Mouse (Mus musculus): ENCODE measurements around the gene Rab6b. TPM values are rescaled to one million over a fixed set of nuclear protein-coding genes. Genes with fewer than 3 reads are reported as not detected.

The Rab6b gene
- 1.1 and 2.1 TPM in 2 replicates for polyA plus RNA-seq (2012; rRNA removed)

GRCm38 (mm10) chr9:103111621-103112470 lies at the start of gene Rab6b:
Rab6b (plus strand) TSS chr9:103111787.
- Histone ChIP-seq H3K4me3 (ENCODE audit: control insufficient read depth, low read depth, low read length) (peak within 1 kb of the TSS; percentile 89), H3K4me1 (ENCODE audit: control insufficient read depth, insufficient read depth, low read length) (peaks cover 23% of the 10 kb centered on the region), H3K36me3 (ENCODE audit: control insufficient read depth, insufficient read depth, low read length) (no peaks in the 10 kb centered on the region), H3K27ac (ENCODE audit: control insufficient read depth, insufficient read depth, low read depth, low read length) (no peak within 1 kb of the TSS), H3K27me3 (ENCODE audit: control insufficient read depth, insufficient read depth, low read length) (no peaks in the 10 kb centered on the region)
- TF ChIP-seq CTCF (IDR thresholded peaks at IDR 0.05; ENCODE audit: control insufficient read depth, insufficient read depth, insufficient replicate concordance, low read depth, low read length): no peak
- no peak for TF ChIP-seq POLR2A (IDR thresholded peaks at IDR 0.05; ENCODE audit: control insufficient read depth, low read depth, low read length)

GRCm38 (mm10) chr9:103063591-103063990 lies 48.0 kb upstream of the Rab6b start:
- Histone ChIP-seq H3K36me3 (ENCODE audit: control insufficient read depth, insufficient read depth, low read length) (no peaks in the 10 kb centered on the region), H3K27ac (ENCODE audit: control insufficient read depth, insufficient read depth, low read depth, low read length) (no peak overlapping the region), H3K4me3 (ENCODE audit: control insufficient read depth, low read depth, low read length) (no peak overlapping the region), H3K4me1 (ENCODE audit: control insufficient read depth, insufficient read depth, low read length) (no peaks in the 10 kb centered on the region; the same call in 1 of the 2 replicates), H3K27me3 (ENCODE audit: control insufficient read depth, insufficient read depth, low read length) (no peaks in the 10 kb centered on the region)
- no peak for TF ChIP-seq POLR2A (IDR thresholded peaks at IDR 0.05; ENCODE audit: control insufficient read depth, low read depth, low read length)
- no peak for TF ChIP-seq CTCF (IDR thresholded peaks at IDR 0.05; ENCODE audit: control insufficient read depth, insufficient read depth, insufficient replicate concordance, low read depth, low read length)

GRCm38 (mm10) chr9:103066845-103067244 lies 44.7 kb upstream of the Rab6b start:
- no peak for TF ChIP-seq POLR2A (IDR thresholded peaks at IDR 0.05; ENCODE audit: control insufficient read depth, low read depth, low read length)
- H3K4me3 ChIP-seq (ENCODE audit: control insufficient read depth, low read depth, low read length): no peak overlapping the region
- no peaks in the 10 kb centered on the region for H3K36me3 ChIP-seq (ENCODE audit: control insufficient read depth, insufficient read depth, low read length)
- no peak overlapping the region for H3K27ac ChIP-seq (ENCODE audit: control insufficient read depth, insufficient read depth, low read depth, low read length)
- H3K27me3 ChIP-seq (ENCODE audit: control insufficient read depth, insufficient read depth, low read length): no peaks in the 10 kb centered on the region
- no peaks in the 10 kb centered on the region for H3K4me1 ChIP-seq (ENCODE audit: control insufficient read depth, insufficient read depth, low read length)

GRCm38 (mm10) chr9:103067651-103068050 lies 43.9 kb upstream of the Rab6b start:
- H3K36me3 ChIP-seq (ENCODE audit: control insufficient read depth, insufficient read depth, low read length): no peaks in the 10 kb centered on the region
- no peaks in the 10 kb centered on the region for H3K4me1 ChIP-seq (ENCODE audit: control insufficient read depth, insufficient read depth, low read length)
- no peaks in the 10 kb centered on the region for H3K27me3 ChIP-seq (ENCODE audit: control insufficient read depth, insufficient read depth, low read length)
- no peak overlapping the region for H3K27ac ChIP-seq (ENCODE audit: control insufficient read depth, insufficient read depth, low read depth, low read length)
- no peak for TF ChIP-seq POLR2A (IDR thresholded peaks at IDR 0.05; ENCODE audit: control insufficient read depth, low read depth, low read length)
- TF ChIP-seq CTCF (IDR thresholded peaks at IDR 0.05; ENCODE audit: control insufficient read depth, insufficient read depth, insufficient replicate concordance, low read depth, low read length): no peak
- no peak overlapping the region for H3K4me3 ChIP-seq (ENCODE audit: control insufficient read depth, low read depth, low read length)

GRCm38 (mm10) chr9:103068769-103069168 lies 42.8 kb upstream of the Rab6b start:
- H3K4me3 ChIP-seq (ENCODE audit: control insufficient read depth, low read depth, low read length): no peak overlapping the region
- no peaks in the 10 kb centered on the region for H3K36me3 ChIP-seq (ENCODE audit: control insufficient read depth, insufficient read depth, low read length)
- no peaks in the 10 kb centered on the region for H3K4me1 ChIP-seq (ENCODE audit: control insufficient read depth, insufficient read depth, low read length)
- no peaks in the 10 kb centered on the region for H3K27me3 ChIP-seq (ENCODE audit: control insufficient read depth, insufficient read depth, low read length)
- no peak overlapping the region for H3K27ac ChIP-seq (ENCODE audit: control insufficient read depth, insufficient read depth, low read depth, low read length)
- TF ChIP-seq POLR2A (IDR thresholded peaks at IDR 0.05; ENCODE audit: control insufficient read depth, low read depth, low read length) (no peak), CTCF (IDR thresholded peaks at IDR 0.05; ENCODE audit: control insufficient read depth, insufficient read depth, insufficient replicate concordance, low read depth, low read length) (no peak)

- H3K4me1 ChIP-seq (ENCODE audit: control insufficient read depth, insufficient read depth, low read length): no peaks in the 10 kb centered on the region
- H3K27ac ChIP-seq (ENCODE audit: control insufficient read depth, insufficient read depth, low read depth, low read length): no peak overlapping the region
- no peaks in the 10 kb centered on the region for H3K36me3 ChIP-seq (ENCODE audit: control insufficient read depth, insufficient read depth, low read length)
- TF ChIP-seq POLR2A (IDR thresholded peaks at IDR 0.05; ENCODE audit: control insufficient read depth, low read depth, low read length): no peak
- TF ChIP-seq CTCF (IDR thresholded peaks at IDR 0.05; ENCODE audit: control insufficient read depth, insufficient read depth, insufficient replicate concordance, low read depth, low read length): no peak
- no peaks in the 10 kb centered on the region for H3K27me3 ChIP-seq (ENCODE audit: control insufficient read depth, insufficient read depth, low read length)
- no peak overlapping the region for H3K4me3 ChIP-seq (ENCODE audit: control insufficient read depth, low read depth, low read length)
These were observed 39.9 kb upstream of the Rab6b start for GRCm38 (mm10) chr9:103071541-103072203.

GRCm38 (mm10) chr9:103072204-103072599 lies 39.4 kb upstream of the Rab6b start:
- TF ChIP-seq POLR2A (IDR thresholded peaks at IDR 0.05; ENCODE audit: control insufficient read depth, low read depth, low read length) (no peak), CTCF (IDR thresholded peaks at IDR 0.05; ENCODE audit: control insufficient read depth, insufficient read depth, insufficient replicate concordance, low read depth, low read length) (no peak)
- H3K27ac ChIP-seq (ENCODE audit: control insufficient read depth, insufficient read depth, low read depth, low read length): no peak overlapping the region
- H3K36me3 ChIP-seq (ENCODE audit: control insufficient read depth, insufficient read depth, low read length): no peaks in the 10 kb centered on the region
- no peak overlapping the region for H3K4me3 ChIP-seq (ENCODE audit: control insufficient read depth, low read depth, low read length)
- H3K27me3 ChIP-seq (ENCODE audit: control insufficient read depth, insufficient read depth, low read length): no peaks in the 10 kb centered on the region
- H3K4me1 ChIP-seq (ENCODE audit: control insufficient read depth, insufficient read depth, low read length): no peaks in the 10 kb centered on the region; the same call in 1 of the 2 replicates
